Mouse (Mus musculus) forebrain, embryonic 10.5 days (tissue): ENCODE measurements at regions not wholly inside any gene's neighbourhood (a gene's known extent, or its start where the extent isn't known, plus 50 kb on each side); places are given as distances from the start of the nearest gene placed in this dataset.

Experiments
- DNase-seq: peaks from one replicate; pipeline ENCODE4 v3.0.0-alpha.2; 2017; ENCODE audit warnings: low spot score; ENCODE audit errors: extremely low spot score
- H3K27ac ChIP-seq: fragments of 300-500 bp; sonication (generic); 2 replicates; pipeline ENCODE4 v1.5.1; 2016; ENCODE audit warnings: mild to moderate bottlenecking
- H3K27me3 ChIP-seq: fragments of 300-500 bp; sonication (generic); 2 replicates; pipeline ENCODE4 v1.6.1; 2016; ENCODE audit warnings: mild to moderate bottlenecking; ENCODE audit not compliant: poor library complexity, severe bottlenecking
- H3K36me3 ChIP-seq: fragments of 300-500 bp; sonication (generic); replicated peaks from 2 replicates; pipeline ENCODE4 v1.6.1; 2016; ENCODE audit warnings: mild to moderate bottlenecking, moderate library complexity
- H3K4me1 ChIP-seq: fragments of 300-500 bp; sonication (generic); 2 replicates; pipeline ENCODE4 v1.6.1; 2016
- H3K4me3 ChIP-seq: fragments of 300-500 bp; sonication (generic); 2 replicates; pipeline ENCODE4 v1.5.1; 2016; ENCODE audit warnings: mild to moderate bottlenecking, moderate library complexity
- H3K9me3 ChIP-seq: fragments of 300-500 bp; sonication (generic); 2 replicates; pipeline ENCODE4 v1.6.1; 2016; ENCODE audit warnings: mild to moderate bottlenecking, moderate library complexity
- WGBS: fragments of 180-500 bp; shearing (Covaris S2); methylation state at CpG from one replicate; pipeline ENCODE4 v1.1.7; 2016; 5-methylcytosine and 5-hydroxymethylcytosine counted together

DNA sequence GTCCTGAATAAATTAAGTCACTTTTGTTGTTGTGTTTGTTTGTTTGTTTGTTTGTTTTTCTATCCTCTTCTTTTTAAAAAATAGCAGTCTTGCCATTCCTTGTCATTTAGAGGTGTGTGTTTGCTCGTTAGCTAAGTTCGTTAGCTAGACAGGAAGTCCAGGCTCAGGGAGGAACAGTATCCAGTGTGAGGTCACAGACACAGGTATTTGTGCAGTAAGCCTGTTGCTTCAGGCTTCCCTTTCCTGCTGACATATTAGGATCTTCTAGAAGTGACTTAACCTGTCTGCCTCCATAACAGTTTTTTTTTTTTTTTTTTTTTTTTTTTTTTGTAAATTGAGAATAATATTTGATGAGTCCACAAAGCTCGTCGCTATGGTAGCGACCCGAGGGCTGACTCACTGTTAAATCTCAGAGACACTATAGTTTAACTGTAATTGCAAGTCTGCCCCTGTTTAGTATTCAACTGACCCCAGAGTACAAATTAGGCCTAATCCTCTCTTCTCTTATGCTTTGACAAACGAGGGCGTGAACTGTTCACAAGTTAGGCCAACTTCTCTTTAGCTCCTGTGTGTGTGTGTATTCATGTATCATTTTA, 166.8 kb upstream of the Nrip1 start:
- Histone ChIP-seq H3K27ac (no peak overlapping the region; the same call in 1 of the 2 replicates), H3K4me3 (no peak overlapping the region), H3K9me3 (no peaks in the 10 kb centered on the region), H3K27me3 (peaks cover 4% of the 10 kb centered on the region), H3K36me3 (no peaks in the 10 kb centered on the region), H3K4me1 (peaks cover 30% of the 10 kb centered on the region)
- DNase-seq, result no peak
- WGBS, result 38% methylated on average over 8 of the region's 8 CpGs

DNA sequence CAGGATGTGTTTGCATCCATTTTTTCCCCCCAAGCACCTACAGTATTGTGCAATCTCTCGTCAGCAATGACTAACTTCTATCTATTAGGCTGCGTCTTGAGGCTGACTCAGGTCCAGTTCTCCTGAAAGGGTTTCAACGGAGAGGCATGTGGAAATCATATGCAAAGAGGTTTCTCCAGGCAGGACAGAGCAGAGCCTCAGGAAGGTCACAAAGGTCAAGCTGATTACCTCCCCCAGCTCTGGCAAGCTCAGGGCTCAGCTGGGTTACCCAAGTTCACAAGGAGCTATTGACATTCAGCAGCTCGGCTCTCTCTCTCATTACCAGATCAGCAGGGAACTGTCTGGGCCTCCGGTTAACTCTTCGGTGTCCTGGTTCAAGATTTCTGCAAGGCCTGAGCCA, 166.0 kb upstream of the Nrip1 start:
- Histone ChIP-seq H3K27me3 (peaks cover 4% of the 10 kb centered on the region), H3K27ac (peak overlapping the region; percentile 58), H3K36me3 (no peaks in the 10 kb centered on the region), H3K4me1 (peaks cover 30% of the 10 kb centered on the region), H3K9me3 (no peaks in the 10 kb centered on the region), H3K4me3 (no peak overlapping the region)
- 0% methylated on average over 6 of the region's 6 CpGs for WGBS
- peak; percentile 74 for DNase-seq

DNA sequence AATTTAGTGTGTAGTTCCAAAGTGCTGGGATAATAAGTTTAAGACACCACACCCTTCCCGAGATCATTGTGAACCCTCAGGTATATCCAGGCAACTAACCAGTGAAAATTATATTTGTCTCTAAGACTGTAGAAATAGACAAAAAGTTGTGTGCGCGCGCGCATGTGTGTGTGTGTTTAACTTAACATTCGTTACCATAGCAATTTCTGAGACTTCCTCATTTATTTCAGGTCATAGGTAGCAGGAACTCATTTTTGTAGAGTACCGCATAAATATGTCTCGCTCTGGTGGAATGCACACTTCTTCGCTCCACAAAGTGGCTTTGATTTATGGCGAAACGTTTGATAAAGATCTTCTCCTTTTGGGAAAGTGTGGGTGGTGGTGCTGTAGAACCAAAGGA, 164.2 kb upstream of the Nrip1 start:
- H3K27ac ChIP-seq, result no peak overlapping the region
- DNase-seq, result no peak
- H3K27me3 ChIP-seq, result peaks cover 1% of the 10 kb centered on the region; the same call in 1 of the 2 replicates
- no peaks in the 10 kb centered on the region for H3K36me3 ChIP-seq
- no peaks in the 10 kb centered on the region for H3K9me3 ChIP-seq
- H3K4me1 ChIP-seq, result peaks cover 30% of the 10 kb centered on the region
- WGBS, result 94% methylated on average over 11 of the region's 11 CpGs
- no peak overlapping the region for H3K4me3 ChIP-seq

DNA sequence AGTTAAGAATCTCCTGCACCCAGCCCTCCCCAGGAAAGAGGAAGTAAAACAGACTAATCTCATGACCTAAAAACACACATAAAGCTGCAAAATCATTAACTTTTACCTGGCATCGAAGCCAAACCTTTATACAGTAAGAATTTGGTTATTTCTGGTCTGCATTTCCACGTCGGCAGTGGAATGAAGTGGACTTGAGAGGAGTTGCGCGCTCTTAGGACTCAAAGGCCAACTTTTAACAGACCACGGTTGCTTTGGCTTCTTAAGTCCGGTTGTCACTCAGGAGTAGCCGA, 159.2 kb upstream of the Nrip1 start:
- WGBS, result 91% methylated on average over 8 of the region's 8 CpGs
- Histone ChIP-seq H3K4me3 (no peak overlapping the region), H3K27me3 (no peaks in the 10 kb centered on the region), H3K4me1 (peaks cover 7% of the 10 kb centered on the region; the same call in 1 of the 2 replicates), H3K9me3 (no peaks in the 10 kb centered on the region), H3K27ac (no peak overlapping the region), H3K36me3 (no peaks in the 10 kb centered on the region)
- DNase-seq, result no peak

DNA sequence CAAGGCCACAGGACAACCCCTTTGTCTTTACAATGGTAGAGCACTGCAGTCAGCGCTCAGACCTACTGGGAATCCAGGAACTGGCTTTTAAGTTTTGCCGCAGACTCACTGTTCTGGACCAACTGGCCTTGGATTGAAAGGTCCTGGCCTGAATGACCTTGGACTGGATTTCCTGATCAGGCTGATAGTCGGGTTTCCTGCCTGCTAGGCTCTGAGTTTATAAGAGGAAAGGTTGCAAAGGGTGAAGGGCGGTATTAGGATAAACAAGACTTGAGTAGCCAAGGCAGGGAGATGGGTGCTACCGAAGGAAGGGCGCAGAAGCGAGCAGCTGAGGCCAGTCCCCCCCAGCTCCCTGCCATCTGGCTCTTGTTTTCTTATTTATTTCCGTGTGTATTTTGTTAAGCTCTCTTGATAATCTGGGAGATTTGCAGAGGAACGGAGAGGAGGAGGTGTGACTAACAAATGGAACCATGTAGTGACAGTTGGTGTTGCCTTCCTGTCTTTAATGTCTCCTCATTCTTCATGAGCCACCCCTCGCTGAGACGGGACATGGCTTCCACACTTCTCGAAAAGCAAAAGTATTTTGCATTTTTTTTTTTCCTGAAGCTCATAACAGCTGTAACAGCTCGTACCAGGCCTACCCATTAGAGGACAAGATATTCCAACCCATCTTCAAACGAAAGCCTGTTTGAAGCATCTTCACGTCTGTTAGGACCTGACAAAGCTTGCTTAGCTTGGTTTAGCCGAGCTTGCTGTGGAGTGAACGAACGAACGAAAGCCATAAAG, 158.7 kb upstream of the Nrip1 start:
- Histone ChIP-seq H3K4me1 (peaks cover 7% of the 10 kb centered on the region; the same call in 1 of the 2 replicates), H3K4me3 (no peak overlapping the region), H3K9me3 (no peaks in the 10 kb centered on the region), H3K36me3 (no peaks in the 10 kb centered on the region), H3K27ac (peak overlapping the region; percentile 59; the same call in 1 of the 2 replicates), H3K27me3 (no peaks in the 10 kb centered on the region)
- 74% methylated on average over 19 of the region's 19 CpGs for WGBS
- DNase-seq, result no peak

DNA sequence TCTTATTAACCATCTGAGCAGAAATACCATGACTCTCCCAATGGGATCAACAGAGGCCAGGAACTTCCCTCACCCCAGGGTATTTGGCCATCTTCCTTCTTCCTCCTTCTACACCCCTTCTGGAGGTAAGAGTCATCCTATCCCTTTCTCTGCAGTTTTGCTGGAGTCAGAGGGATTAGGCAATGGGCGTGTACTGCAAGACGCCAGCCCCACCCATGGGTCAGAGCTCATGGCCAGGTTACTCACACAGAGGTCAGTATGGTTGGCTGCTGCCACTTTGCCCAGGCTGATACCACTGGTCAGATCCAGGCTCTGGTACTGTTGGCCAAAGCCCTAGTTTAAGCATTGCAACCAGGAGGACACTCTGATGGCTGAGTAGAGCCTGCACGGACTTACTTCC, 157.3 kb upstream of the Nrip1 start:
- WGBS, result 86% methylated on average over 3 of the region's 3 CpGs
- H3K27me3 ChIP-seq, result no peaks in the 10 kb centered on the region
- DNase-seq, result no peak
- no peaks in the 10 kb centered on the region for H3K36me3 ChIP-seq
- H3K9me3 ChIP-seq, result no peaks in the 10 kb centered on the region
- H3K27ac ChIP-seq, result no peak overlapping the region
- H3K4me3 ChIP-seq, result no peak overlapping the region
- H3K4me1 ChIP-seq, result peaks cover 7% of the 10 kb centered on the region; the same call in 1 of the 2 replicates

DNA sequence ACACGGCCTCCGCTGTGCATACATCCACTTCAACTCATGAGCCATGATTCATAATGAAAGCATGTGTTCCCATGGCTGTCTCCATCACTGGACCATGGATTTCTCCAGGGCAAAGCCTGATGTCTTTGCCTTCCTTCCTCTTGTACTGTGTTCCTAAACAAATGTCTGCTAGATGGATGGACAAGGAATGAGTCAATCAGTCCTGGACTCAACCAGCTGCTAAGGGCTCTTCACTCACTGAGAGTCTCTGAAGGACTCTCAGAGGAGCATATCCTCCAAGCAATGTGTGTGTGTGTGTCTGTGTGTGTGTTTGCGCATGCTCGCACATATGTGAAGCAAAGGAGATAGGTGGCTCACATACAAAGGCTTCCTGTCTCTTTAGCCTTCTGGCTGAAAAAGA, 156.0 kb upstream of the Nrip1 start:
- Histone ChIP-seq H3K9me3 (no peaks in the 10 kb centered on the region), H3K4me3 (no peak overlapping the region), H3K27me3 (no peaks in the 10 kb centered on the region), H3K4me1 (peaks cover 10% of the 10 kb centered on the region; the same call in 1 of the 2 replicates), H3K36me3 (no peaks in the 10 kb centered on the region), H3K27ac (no peak overlapping the region)
- no peak for DNase-seq
- 96% methylated on average over 4 of the region's 4 CpGs for WGBS

DNA sequence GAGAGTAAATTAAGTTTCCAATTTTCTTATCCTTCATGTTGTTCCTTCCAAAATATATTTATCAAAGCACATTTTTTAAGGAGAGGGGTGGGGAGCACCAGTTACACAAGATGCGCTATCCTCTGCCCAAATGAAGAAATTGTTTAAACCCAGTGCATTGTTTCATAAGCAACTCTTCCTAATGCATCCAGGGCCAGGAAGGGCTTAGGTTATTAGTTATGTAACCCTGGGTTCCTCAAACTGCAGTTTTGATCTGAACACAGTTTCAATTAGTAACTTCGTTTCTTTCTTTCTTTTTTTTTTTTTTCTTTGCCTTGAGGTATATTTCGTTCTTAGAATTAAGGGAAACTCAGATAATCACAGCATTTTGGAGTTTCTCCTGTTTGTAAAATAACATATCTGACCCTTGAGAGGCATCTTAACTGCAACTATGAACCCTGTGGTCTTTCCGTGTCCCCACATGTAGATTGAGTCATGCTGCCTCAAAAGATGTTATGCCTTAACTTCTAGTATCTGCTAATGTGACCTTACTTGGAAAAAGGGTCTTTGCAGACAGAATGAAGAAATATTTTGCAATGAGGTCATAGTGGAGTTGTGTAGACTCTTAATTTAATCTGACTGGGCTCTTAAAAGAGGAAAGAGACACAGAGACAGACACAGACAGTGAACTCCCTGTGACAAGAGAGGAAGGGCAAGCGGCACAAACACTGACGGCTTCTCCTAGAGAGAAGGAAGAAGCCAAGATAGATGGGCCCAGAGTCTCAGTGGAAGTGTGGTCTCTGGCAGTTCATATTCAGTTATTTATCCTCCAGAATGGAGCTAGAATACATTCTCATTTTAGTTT, 153.7 kb upstream of the Nrip1 start:
- Histone ChIP-seq H3K27me3 (no peaks in the 10 kb centered on the region), H3K9me3 (no peaks in the 10 kb centered on the region), H3K4me3 (no peak overlapping the region), H3K27ac (no peak overlapping the region), H3K36me3 (no peaks in the 10 kb centered on the region), H3K4me1 (peaks cover 11% of the 10 kb centered on the region; the same call in 1 of the 2 replicates)
- no peak for DNase-seq
- 88% methylated on average over 6 of the region's 6 CpGs for WGBS

DNA sequence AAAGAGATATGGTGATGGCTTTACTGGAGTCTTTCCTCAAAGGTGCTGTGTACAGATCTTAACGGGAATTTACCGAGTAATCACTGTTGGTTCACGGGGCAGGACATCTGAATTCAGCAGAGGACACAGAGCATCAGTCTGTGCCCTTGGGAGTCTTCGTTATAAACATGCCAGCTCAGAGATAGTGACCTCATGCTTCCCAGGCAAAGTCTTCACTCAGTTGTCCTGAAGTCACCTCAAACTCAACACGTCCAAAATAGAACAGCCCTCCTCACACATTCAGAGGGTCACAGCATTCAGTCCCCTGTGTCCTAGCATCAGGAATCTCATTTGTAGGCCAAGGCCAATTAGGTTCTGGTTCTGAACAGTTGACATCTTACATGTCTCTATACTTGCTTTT, 151.9 kb upstream of the Nrip1 start:
- no peak for DNase-seq
- WGBS, result 88% methylated on average over 5 of the region's 5 CpGs
- Histone ChIP-seq H3K27me3 (no peaks in the 10 kb centered on the region), H3K4me3 (no peak overlapping the region), H3K27ac (no peak overlapping the region), H3K4me1 (peaks cover 6% of the 10 kb centered on the region; the same call in 1 of the 2 replicates), H3K36me3 (no peaks in the 10 kb centered on the region), H3K9me3 (no peaks in the 10 kb centered on the region)

DNA sequence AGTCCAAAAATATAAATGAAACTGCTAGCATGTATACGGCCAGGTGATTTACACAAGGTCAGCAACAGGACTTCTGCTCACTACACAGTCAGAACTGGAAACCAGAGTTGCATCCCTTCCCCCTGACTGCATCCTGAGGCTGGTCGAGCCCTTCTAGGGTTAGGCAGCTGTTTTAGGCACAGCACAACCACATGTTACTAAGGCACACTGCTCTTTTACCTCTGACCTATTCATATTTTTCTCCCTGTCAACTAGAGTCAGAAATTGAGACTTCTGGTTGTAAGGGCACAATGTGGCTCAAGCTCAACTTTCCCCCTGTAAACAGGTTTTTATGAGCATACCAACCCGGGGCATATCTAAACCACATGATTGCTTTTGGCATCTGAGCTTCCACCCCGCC, 151.3 kb upstream of the Nrip1 start:
- H3K27ac ChIP-seq, result no peak overlapping the region
- no peaks in the 10 kb centered on the region for H3K9me3 ChIP-seq
- H3K4me3 ChIP-seq, result no peak overlapping the region
- 87% methylated on average over 4 of the region's 4 CpGs for WGBS
- no peaks in the 10 kb centered on the region for H3K36me3 ChIP-seq
- peaks cover 6% of the 10 kb centered on the region; the same call in 1 of the 2 replicates for H3K4me1 ChIP-seq
- DNase-seq, result no peak
- H3K27me3 ChIP-seq, result no peaks in the 10 kb centered on the region

DNA sequence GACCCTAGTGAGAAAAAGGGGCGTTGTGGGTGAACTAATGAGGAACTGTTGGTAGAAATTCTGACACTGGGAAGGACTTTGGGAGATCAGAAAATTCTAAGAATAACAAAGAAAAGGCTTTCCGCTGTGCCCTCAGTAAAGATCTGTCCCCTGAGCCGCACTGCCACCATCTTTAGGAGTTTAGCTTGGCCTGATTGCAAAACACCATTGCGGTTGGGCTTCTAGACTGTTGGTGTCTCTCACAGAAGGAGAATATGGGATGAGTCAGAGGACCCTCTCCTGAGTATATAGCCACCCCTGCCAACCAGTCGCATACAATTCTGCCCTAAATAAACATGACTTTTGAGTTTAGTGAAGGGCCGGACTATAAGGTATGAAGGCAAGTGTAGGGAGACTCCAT, 147.5 kb upstream of the Nrip1 start:
- Histone ChIP-seq H3K27me3 (no peaks in the 10 kb centered on the region), H3K9me3 (no peaks in the 10 kb centered on the region), H3K27ac (no peak overlapping the region), H3K4me1 (peaks cover 6% of the 10 kb centered on the region; the same call in 1 of the 2 replicates), H3K36me3 (no peaks in the 10 kb centered on the region), H3K4me3 (no peak overlapping the region)
- DNase-seq, result no peak
- 95% methylated on average over 6 of the region's 6 CpGs for whole genome bisulfite sequencing

DNA sequence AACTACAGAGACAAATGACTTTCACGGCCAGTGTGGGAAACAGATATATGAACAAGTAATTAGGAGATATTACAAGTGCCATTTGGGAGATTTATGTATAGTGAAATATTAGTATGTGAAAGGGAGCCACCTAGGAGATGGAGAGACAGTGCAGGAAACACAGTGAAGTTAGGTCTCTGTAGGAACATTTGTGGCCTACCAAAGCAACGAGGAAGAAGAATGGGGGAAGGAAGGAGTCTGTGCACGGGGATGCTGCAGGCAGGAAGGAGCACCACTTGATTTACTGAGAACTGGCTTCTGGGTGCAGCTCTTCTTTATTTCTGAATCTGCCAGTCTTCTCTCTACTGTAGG, 147.0 kb upstream of the Nrip1 start:
- DNase-seq, result no peak
- no peak overlapping the region for H3K4me3 ChIP-seq
- H3K27me3 ChIP-seq, result no peaks in the 10 kb centered on the region
- no peaks in the 10 kb centered on the region for H3K9me3 ChIP-seq
- H3K4me1 ChIP-seq, result peaks cover 6% of the 10 kb centered on the region; the same call in 1 of the 2 replicates
- no peak overlapping the region for H3K27ac ChIP-seq
- no peaks in the 10 kb centered on the region for H3K36me3 ChIP-seq
- WGBS, result 85% methylated on average over 3 of the region's 3 CpGs
